Mouse (Mus musculus): ENCODE data around the gene Rpgr. TPM values are rescaled to one million over a fixed set of nuclear protein-coding genes. Genes with fewer than 3 reads are reported as not detected.

Gene Rpgr
- polyA plus RNA-seq, 1 experiment = 17.2 TPM

GRCm38 (mm10) chrX:10079981-10080380, 136.7 kb downstream of the Rpgr start:
- no peak for DNase-seq (ENCODE audit: extremely low spot score in 1 of 2, low spot score in 1 of 2)

GRCm38 (mm10) chrX:10073966-10074365, 142.8 kb downstream of the Rpgr start:
- DNase-seq (ENCODE audit: extremely low spot score in 1 of 2, low spot score in 1 of 2) = peak in 1 of 2 experiments; percentile 10

GRCm38 (mm10) chrX:10071529-10071928, 145.2 kb downstream of the Rpgr start:
- no peak for DNase-seq (ENCODE audit: extremely low spot score in 1 of 2, low spot score in 1 of 2)

DNA sequence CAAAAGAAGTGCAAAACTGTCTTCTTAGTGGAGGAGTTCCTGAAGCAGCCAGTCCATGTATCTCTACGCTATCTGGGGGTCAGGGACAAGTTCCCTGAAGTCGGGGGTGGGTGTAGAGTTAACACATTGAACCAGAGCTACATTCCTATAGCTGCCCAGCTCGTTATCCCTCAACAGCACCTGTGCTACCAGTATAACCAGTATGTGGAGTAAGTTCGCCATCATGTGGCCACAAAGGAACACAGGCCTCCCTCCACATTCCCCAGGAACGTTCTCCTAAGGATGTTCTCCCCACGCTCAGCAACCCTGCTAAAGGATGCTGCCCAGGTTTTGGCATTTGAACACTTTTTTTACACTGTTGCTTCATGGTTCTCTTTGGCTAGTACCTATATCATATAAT, 146.0 kb downstream of the Rpgr start:
- peak; percentile 2 to 62 for DNase-seq (ENCODE audit: extremely low spot score in 1 of 2, low spot score in 1 of 2)

- no peak for DNase-seq (ENCODE audit: extremely low spot score in 1 of 2, low spot score in 1 of 2)
These were observed 147.3 kb downstream of the Rpgr start for GRCm38 (mm10) chrX:10069405-10069804.

DNA sequence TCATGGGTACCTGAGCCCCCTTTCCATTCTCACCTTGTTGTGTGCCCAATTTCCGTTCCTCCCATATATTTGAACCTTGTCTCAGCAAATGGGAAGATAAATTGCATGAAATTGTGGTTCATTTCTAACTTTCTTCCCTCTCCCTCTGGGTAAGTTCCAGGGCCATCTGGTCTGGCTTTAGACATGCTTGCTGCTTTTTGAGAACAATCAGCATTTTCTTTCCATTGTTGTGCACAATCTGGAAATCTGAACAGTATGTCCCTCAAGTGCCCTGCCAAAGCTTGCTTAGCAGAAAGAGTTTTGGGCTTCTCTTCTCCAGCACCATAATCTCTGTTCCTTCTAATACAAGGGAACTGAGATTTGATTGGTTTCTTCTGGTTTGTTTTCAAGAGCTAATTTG, 152.9 kb downstream of the Rpgr start:
- DNase-seq (ENCODE audit: extremely low spot score in 1 of 2, low spot score in 1 of 2) = peak in 1 of 2 experiments; percentile 4

GRCm38 (mm10) chrX:10063361-10063760, 153.4 kb downstream of the Rpgr start:
- no peak for DNase-seq (ENCODE audit: extremely low spot score in 1 of 2, low spot score in 1 of 2)

DNA sequence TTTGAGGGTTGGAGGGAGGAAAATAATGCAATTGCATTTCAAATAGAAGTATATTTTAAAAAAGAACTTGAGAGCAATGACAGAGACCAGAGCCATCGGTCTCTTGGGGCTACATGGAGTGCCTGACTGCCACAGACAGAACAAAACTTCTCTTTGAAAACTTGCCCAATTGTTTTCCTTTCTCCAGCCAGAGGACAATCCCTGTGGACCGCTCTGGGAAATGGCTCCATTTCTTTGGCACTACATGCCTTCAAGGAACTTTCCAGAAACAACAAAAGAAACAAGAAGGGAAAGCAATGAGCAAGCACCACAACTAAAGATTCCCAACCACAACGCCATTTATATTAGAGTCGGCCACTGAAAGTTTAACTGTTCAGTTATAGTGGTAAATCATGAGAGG, 154.5 kb downstream of the Rpgr start:
- no peak for DNase-seq (ENCODE audit: extremely low spot score in 1 of 2, low spot score in 1 of 2)

GRCm38 (mm10) chrX:10034666-10035065, 182.1 kb downstream of the Rpgr start:
- peak in 1 of 2 experiments; percentile 5 for DNase-seq (ENCODE audit: extremely low spot score in 1 of 2, low spot score in 1 of 2)

Other genes with a start within 250 kb of the Rpgr start
- 1.8 and 2.1 TPM in 2 replicates for gene Srpx, start 99.2 kb downstream of the Rpgr start, polyA plus RNA-seq (2012; rRNA removed)
- not detected in 2 replicates for gene Otc, start 35.4 kb upstream of the Rpgr start, polyA plus RNA-seq (2012; rRNA removed)

All from frontal cortex, adult 2 months (tissue).